Mouse (Mus musculus) B cell, adult 2 months (primary cell): Measurements from ENCODE around the gene Cdh20.

Source experiments
- DNase-seq, 2 experiments: peaks; one replicate each; pipeline ENCODE4 v3.0.0; 2022

Cdh20 gene

DNA sequence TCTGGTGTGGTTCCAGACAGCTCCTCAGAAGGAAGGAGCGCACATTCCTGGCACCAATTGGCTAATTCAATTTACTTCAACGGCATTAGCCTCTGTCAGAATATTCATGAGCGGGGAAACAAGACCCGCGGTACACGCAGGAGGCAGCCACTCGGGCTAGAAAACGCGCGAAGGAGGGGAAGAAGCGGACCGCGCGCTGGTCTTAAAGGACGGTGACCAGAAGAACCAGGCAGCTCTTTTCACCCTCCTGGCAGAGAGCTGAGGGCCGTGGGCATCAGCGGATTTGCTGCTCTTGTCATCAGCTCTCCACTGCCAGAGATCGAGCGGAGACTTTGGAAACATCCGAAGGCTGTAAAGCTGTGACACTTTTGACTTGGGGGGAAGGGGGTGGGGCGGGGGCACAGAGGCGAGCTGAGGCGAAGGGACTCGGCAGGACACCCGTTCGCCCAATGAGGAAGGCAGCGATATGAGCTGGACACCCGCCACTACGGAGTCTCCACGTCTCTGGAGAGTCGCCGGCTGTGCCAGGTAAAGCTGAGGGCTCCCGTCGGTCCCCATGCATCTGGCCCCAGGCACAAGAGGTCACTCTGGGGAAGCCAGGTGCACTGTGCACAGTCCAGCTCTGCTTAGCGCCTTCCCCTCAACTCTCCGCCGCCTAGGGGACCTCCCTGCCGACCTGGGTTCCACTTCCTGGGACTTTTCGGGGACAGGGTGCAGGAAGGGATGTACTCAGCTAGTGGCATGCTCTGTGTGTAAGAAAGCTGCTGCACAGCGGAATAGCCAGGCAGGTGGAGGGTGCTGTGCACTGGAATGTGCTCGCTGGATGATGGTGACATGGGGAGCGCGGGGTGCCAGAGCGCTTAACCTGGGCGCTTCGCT, at the start of gene Cdh20:
Gene Cdh20, plus strand, starts transcription at position 159 of the 879 bp plus-strand sequence.
- DNase-seq = no peak

DNA sequence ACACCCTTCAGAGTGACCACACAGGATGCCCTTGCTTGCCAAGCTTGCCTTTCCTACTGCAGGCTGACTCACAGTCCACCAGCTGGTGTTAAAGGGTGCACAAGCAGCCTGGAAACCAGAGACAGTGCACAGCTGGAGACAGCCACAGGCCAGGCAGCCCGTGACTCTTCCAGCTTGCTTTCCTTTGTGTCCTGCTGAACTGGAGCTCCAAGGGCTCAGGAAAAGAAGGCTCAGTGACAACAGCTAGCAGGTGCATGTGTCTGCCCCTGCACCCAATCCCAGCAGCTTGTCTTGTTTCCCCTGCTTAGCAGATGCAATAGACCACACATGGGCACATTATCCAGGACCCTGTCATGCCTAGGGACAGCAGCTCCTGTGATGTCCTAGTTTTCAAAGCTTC, 21.5 kb upstream of the Cdh20 start:
- no peak for DNase-seq

DNA sequence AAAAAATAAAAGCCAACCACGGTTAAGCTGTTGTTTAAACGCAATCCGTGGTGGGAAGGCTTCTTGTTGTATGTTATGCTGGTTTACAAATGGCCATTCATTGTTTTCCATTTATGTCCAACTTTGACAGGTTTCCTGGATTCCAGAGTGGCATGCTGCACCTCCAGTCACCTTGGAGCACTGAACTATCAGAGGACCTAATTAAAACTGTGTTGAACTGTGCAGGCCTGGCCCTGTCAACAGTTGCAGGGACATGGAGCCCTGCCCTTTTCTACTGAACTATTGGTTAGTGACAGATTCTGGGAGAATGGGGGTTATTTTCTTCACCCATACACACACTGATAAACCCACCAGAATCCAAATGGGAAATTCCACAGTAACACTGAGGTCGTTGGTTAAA, 20.9 kb upstream of the Cdh20 start:
- DNase-seq = no peak

DNA sequence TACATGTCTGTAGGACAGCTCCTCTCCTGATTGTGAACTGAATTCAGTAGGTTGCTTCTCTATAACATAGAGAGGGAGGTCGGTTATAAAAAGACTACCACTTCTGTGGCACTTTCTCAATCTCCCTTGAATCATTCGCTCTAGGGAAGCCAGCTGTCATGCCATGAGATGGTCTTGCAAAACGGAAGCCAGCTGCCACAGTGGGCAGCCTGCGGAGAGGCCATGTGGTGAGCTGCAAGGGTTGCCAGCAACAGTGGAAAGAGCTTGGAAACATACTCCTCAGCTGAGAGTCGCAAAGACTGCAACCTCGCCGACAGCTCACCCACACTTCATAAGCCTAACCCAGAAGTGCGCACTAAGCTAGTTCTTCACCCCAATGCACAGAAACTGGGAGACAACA, 13.8 kb upstream of the Cdh20 start:
- DNase-seq = no peak

DNA sequence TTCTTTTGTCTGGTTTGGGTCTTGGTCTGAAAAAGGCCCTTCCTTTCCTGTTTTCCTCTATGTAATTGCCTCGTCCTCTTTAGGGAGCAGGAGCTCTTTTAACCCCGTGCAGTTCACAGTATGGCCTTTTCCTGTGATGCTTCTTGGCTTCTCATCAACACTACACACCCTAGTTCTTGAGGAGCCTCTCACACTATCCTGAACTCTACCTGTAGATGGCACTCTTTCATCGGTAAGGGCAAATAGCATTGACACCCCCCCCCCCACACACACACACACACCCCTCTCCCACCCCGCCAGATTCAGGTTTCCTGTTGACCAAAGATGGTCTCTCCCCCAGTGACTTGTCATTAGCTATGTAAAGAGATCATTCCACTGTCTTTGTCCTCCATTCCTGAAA, 12.4 kb upstream of the Cdh20 start:
- no peak for DNase-seq

DNA sequence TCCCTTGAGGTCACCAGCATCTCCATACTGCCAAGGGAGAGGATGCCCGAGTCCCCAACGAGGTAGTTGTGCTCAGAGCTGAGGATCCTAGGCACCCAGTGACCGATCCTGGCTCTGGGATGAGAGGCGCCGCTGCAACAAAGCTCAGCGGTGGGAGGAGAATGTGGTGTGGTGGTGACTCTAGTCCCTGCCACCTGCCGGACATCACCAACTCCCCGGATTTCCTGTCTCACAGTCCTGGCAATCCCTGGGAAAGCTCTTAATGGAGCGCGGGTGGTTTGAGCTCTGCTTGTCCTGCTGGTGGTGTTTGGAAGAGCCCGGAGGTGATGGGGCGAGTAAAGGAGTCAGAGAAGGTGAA, 900 bp downstream of the Cdh20 start:
- DNase-seq = no peak

DNA sequence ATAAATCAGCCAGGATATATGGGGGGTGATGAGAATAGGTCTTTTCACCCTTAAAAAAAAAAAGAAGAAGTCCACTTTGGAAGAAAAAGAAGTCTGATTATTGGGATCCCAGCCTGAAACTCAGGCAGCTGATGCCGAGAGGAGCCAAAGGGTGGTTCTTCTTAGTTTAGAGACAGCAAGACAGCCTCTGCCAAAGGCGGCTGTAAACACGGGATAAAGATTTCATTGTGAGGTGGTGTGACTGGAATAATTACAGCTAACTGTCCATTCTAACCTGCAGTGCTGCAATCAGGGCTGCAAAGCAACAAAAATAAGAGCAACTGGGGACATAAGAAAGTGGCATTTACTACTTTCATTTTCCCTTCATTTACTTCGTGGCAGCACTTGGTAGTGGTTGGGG, 3.6 kb downstream of the Cdh20 start:
- DNase-seq = no peak

DNA sequence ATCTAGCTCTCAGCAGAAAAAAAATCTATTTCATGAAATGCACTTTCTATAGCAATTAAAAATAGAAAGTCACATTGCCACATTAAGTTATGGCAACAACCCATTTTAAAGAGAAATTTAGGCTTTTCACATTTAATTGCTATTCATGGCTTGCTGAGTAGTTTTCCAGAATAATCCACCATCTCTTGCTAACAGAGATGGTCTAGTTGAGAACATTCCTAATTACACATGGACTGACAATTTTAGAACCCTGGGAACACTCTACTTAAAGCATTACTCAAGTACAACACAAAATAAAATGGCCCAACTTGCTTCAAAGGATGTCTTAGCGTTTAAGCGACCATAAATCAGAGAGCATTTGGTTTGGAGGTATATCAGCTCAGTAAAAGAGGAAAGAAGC, 4.9 kb downstream of the Cdh20 start:
- DNase-seq = no peak

DNA sequence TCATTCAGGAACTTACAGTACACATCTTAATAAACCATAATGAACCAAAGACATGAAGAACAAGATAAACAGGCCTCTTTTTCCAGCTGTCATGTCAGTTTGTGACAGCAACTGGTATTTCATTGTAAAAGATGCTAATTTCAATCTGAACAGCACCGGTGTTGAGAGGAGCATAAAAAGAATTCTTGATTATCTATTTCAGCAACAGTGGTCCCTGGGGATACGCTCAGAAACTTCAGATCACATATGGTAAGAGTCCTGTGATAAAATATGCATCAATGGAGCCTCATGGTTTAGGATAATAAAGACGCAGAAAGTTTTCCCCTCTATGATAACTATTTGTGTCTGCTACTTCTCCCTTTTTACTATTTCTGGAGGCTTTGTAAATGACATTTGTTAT, 25.2 kb downstream of the Cdh20 start:
- no peak for DNase-seq

DNA sequence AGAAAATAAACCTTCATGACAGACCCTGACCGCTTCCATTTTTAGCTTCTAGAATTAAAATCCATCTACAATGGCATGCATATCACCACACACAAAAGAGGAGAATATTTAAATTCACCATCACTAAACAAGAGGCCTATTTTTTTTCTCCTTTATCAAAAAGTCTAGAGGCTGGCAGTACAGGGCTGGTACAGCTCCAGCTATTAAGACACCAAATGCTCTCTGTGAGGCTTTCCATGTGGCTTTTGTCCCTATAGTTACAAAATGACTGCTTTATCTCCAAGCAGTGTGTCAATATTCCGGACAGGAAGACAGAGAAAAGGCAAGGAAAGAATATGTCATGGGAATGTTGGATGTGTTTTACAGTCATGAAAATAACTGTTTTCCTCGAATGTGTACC, 27.8 kb downstream of the Cdh20 start:
- DNase-seq = no peak

DNA sequence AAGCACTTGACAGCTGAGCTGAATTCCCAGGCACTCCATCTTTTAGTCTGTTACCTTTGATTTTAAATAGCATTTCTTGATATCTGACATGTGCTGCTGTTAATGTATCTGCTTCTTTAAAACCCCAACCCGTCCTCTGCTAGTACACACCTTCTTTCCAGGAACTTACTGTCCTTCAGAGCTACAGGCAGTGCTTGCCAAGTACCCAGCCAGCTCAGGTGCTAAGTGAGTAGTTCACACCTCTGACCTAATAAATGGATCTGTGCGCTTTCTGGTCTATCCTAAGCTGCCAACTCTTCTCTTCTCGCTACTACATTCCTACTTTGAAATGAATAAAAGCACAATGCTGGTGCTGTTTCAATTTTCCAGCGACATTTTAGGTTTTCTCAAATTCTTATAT, 28.8 kb downstream of the Cdh20 start:
- no peak for DNase-seq

DNA sequence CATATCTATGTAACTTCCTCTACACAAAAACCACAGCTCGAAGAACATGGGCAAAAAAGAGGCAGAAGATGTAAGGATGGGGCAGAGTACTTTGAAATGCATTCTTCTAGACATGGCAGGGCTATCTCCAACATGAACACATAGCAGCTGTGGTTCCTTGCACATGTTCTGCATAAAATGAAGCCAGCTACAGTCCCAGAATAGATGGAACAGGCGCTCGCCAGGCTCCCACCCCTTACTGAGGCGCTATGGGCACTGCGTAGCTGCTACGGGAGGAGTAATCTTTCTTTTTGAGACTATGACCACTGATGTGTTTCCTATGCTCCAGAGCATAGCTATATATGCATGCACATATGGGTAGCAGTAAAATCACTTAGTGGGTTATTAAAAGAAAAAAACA, 36.4 kb downstream of the Cdh20 start:
- no peak for DNase-seq

DNA sequence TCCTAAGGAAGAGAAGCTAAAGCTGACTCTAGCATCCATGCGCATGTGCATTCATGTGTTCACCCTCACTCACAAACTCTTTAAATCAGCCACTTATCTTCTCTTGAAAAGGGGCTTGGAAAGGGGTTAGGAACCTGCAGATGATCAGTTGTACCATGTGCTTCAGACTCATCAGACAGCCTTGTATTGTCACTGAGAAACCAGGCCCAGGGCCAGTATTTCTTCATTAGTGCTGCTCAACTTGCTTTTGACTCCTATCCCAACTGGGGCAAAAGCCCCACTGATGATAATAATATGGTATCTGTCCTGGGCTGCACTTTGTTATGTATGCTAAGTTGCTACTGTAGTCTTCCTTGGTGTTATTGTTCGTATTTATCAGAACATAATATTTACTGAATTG, 38.9 kb downstream of the Cdh20 start:
- DNase-seq = no peak

DNA sequence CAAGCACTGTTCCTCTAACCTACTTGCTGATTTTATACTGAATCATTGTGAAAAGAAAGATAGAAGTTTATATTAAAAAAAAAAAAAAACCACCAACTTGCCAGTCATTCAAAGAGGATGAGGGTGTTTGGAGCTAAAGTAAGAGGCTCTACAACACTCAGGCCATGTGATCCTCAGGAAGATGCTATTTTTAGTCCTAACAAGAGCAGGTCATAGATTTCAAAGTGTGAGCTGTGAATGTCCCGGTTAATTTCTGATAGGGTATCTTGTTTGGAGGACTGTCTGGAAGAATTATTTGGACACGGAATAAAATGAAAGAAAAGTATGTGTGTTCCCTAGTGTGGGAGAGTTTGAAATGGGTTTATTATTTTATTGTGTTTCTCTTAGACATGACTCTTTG, 49.2 kb downstream of the Cdh20 start:
- no peak for DNase-seq

DNA sequence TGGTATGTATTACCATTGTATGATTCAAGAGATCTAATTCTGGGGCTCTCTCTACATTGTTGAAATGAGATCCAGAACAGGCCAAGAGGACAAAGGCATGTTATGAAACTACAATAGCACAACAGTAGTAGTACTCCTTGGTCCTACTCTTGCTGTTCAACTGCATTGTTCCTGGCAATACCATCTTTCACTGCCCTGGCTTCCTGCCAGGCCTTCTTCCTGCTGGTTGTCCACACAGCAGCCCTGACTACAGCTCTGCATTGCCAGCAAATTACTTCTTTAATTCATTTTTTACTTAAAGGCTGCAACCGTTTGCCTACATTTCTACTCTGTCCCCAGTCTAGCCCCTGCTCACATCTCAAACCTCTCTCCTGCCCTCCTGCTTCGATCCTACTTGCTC, 59.8 kb downstream of the Cdh20 start:
- DNase-seq = no peak

DNA sequence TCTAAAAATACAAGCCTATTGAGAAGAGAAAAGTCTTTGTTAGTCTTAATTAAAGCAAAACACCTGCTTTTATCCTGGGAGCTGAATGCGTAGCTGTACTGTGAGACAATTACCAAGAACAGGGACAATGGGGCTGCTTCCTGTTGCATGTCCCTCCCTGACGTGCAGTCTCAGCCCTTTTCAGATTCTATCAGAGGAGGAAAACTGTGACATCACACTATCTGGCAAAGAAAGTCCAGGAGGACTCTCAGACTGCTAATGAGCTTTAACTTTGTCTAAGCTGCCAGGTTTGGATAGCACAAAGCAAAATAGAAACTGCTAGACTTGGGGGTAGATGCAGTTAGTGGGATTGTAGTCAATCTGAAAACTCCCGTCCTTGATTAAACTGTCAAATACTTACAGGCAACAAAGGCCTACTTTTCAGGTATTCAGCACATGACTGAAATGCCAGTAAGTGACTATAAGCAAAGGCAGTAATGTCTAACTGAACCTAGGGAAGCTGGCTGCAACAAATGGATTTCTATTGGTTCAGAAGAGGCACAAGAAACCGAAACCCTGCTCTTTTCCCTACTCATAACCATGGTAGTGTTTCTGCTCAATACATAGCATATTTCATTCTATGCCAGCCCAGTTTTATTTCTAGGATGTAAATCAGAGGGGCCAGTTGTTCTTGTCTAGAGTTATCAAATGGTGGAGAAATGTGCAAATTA, 70.0 kb downstream of the Cdh20 start:
- DNase-seq = no peak

DNA sequence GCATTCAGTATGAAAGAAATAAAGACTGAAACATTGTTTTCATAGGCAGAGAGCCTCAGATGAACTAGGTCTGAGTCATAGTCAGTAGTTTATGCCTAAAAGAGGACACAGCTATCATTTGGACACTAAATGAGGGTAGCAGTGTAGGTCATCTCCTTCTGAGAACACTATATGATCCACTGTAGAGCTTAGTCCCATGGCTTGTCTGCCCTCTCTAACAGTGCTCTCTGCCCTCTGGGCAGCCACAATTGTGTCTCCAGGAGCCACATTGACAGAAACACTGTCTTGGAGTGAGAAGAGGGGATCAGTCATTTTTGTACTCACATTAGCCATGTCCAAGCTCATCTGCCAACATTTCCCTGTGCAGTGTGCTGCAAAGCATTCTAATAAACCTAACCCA, 70.7 kb downstream of the Cdh20 start:
- DNase-seq = no peak

DNA sequence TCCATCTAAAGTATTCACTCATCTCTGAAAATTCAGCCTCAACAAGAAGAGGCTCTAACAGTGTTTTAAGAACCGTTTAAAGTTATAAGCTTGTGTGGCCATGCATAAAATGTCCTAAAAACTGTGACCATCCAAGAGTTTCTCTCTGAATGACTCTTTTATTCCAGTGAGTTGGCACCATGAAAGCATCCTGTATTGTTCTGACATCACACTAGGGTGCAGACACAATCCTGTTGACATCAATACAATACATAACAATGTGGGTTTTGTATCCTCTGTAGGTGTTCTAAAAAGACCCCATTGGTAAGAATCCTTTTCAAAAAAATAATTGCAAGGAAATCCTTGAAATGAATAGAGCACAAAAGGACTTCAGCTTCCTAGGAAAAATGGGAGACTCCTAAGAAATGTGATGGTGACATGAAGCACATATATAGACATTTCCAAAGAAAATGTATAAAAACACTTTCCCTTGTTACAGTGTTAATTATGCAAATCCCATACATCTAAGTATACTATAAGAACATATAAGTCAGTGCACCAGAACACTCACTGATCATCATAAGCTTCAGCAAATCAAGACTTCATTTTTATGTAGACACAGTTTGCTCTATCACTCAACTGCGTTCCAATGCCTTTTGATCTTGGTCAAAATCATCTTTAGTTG, 80.1 kb downstream of the Cdh20 start:
- DNase-seq = no peak

DNA sequence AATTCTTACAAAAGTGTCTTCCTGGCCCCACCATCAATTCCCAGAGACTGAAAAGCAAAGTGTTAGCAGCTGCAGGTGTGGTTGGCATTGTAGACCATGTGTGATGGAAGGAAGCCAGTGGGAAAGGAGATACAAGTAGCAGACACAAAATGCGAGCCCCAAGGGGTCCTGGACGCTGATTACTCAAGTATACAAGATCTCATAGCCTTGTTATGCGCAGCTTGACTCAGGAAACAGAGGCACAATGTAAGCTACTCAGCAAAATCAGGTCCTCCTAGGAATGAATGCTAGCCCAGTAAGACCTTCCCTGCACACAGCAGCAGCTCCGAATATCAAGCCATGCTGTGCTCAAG, 80.6 kb downstream of the Cdh20 start:
- no peak for DNase-seq

DNA sequence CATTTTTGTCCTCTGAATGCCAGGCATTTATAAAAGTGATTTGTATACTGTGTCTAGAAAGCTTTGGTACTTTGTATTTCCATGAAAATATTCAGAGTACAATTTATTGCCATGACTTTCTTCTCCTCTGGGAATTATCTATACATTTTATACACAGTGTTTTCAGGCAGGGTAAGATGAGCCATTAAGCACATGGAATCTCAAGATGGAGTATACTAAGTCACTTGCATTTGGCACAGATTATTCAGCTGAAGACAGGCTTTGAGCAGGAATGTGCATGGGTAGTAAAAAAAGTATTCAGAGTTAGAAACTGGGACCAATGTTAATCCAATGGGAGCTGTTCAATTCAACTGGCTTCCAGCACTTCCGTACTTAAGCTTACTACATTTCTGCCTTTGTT, 109.1 kb downstream of the Cdh20 start:
- no peak for DNase-seq

DNA sequence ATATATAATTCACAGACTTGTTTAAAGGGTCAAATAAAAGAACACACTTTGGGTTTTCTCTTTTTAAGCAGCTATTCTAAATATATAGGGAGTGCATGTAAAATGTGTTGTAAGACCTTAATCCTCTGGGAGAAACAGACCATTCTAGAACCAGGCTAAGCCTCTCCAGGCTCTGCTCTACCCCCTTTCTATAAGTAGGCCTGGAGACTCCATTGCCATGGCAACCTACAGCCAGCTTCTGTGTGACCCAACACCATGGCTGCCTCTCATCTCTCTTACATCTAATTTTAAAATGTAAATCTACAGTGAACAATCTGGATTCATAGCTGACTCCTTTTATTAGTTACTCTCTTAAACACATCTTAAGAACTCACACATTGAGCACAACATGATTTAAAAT, 133.5 kb downstream of the Cdh20 start:
- DNase-seq = no peak

DNA sequence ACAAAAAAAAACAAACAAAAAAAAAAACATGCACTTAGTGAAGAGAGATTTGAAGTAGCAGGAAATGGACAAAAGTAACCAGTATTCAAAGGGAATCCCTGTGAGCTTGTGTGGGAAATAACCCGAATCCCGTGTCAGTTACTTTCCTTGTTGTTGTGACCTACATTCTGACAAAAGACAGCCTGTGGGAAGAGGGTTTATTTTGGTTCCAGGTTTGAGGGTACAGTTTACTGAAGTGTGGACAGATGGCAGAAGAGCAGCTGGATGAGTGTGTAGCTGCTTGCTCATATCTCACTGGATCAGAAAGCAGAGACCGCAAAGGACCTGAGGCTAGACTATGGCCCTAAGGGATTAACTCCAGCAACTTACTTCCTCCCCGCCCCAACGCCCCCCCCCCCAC, 135.1 kb downstream of the Cdh20 start:
- no peak for DNase-seq

DNA sequence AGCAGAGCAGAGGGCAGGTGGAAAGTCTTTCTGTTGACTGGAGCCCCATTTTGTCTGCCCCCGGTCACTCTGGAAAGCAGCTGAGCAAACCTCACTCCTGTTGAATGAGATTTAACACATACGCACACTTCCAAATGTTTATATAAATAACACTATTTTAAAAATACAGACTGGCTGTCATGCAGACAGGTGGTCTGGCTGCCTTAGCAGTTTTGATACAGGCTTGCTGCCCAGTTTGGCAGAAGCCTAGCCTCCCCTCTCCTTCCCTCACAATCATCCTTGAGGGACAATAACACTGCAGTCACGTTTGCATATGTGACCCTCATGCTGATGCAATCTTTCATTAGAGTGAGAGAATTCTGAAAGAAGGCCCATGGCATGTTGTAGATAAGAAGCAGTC, 144.1 kb downstream of the Cdh20 start:
- no peak for DNase-seq

DNA sequence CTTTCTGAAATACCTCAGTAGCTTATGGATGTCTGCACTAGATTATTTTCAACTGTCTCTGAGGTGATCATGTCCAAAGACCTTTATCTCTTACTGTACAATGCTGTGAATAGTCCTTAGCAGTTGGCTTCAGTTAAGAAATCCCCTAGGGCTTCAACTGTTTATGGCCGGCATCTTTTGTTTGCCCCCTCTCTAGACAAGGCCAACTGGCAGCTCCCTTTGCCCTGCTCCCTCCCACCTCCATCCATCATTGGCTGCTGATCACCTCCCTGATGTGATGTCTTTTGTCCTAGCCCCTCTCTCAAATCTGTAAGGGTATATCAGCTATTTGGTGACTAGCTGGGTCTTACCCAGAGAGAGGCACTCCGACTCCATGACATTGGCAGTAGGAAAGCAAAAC, 148.2 kb downstream of the Cdh20 start:
- DNase-seq = no peak
